Mouse (Mus musculus) right cerebral cortex, adult 18-20 months (tissue): ENCODE measurements around the gene Rbfox1.

Experiments
- DNase-seq: peaks from one replicate; pipeline ENCODE4 v3.0.0; 2022; ENCODE audit warnings: mixed read lengths

Gene Rbfox1

DNA sequence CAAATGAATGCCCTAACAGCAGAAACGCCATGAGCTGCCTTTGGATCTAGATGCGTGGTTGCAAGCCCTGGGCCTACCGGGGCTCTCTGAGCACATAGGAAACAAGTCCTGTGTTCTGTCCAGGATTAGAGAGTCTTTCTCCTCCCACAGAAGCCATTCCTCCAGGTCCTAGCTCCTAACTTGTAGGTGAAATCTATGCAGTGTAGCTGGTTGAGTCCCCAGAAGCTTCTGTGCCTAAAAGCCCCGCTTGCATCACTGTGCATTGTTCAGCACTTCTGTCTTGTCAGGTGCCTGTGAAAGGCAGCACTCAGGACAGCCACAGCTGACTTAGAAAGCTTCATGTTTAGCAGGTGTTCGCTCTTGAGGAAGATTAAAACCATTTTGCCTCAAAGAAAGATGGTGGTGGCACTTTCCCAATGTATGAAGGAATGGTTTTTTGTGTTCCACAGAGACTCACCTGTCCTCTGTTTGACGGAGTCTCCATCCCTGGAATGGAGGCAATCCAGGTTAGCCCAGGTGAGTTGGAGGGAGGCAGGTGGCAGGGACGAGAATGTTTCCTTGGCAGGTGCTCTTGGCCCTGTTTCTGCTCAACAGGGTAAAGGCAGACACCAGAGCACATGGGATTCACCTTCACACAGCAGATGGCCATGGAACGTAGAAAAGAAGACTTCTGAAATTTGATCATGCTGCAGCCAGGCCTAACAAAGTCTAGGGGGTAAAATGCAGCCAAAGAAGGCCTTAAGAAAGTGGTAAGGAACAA is 1213.0 kb downstream of the Rbfox1 start:
- no peak for DNase-seq

DNA sequence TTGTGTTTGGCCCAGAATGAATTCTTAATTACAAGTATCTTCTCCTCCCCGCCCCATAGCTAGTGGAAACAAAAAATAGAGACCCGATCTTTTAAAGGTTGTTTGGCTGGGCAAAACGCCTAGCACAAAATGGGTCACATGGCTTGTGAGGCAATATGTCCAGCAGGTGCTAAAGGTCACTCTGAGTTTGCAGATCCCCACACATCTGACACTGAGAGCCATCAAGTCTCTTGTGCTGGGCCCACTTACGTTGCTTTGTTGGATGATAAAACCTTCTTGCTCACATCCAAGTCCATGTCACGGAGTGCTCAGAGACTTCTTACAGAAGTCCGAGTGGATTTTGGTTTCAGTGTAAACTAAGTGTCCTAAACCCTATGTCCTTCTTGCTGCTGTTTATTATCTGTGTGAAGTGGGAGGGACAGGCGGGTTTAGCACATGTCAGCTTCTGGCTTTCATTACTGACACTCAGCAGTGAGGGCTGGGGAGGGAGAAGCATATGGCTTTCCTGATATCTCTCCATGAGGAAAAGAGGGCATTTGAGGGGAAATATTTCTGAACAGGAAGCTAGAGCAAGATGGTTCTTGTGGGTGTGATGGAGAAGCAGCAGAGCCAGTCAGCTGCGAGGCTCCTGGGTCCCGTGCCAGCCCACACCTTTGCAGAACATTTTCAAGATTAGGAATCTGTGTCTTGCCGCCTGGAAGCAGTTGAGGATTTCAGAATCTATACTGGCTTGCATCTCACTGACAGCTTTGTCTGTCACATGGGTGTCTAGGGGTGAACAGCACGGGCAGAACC is 1214.5 kb downstream of the Rbfox1 start:
- peak; percentile 88 for DNase-seq

DNA sequence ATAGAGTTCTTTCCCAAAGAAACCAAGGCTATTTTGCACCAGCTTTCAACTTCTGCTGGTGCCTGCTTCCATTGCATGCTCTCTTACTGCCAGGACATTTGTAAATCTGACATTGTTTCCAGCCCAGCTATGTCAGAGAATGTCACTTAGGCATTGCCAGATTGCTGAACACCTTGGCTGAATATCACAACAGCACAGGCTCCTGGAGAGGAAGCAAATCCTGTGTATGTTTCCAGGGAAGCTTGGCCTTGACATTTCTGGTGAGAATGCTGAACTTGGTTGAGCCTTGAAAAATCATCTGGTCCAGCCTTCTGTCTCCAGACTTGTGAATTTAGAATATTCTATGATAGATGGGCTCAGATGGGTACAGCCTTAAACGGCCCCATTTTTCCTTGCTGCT is 1217.3 kb downstream of the Rbfox1 start:
- DNase-seq: no peak

DNA sequence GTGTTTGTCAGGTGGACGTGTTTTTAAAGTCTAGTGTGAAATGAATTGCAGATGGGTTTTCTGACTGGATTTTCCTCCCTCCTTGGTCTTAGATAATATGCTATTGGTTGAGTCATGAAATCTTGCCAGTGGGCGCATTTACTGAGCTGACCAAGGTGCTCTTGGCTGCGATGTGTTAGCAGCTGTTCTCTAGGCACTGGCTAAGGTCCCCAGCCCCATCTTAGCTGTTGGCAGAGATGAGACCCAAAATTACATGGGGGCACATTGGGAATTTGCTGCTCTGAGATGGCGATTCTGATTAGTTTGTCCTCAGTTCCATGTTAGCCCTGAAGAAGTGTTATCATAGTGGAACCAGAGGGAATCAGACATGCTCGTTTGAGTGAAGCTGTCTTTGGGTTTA is 1218.1 kb downstream of the Rbfox1 start:
- no peak for DNase-seq

DNA sequence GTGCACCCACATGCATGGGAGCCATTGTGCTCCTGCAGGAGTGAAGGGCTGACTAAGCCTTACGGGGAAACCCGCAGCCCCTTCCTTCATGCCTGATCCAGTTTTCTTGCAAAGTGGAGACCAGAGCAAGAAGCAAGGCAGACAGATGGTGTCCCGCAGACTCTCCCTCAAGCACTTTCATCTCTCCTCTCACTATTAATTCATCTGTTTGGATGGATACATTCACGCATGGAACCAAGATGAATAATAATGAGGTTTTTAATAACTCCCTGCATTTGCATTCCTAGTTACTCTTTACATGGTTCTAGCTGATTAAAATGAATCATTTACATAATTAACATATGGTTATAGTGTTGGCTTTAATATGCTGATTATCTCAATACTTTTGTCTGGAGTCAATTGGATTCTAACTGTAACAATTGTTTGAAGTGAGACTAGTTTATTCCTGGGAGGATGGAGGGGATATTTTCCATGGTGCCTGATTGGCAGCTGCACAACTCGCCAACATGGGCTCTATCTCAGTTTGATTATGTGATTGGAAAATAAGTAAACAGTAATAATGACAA is 1221.4 kb downstream of the Rbfox1 start:
- no peak for DNase-seq

DNA sequence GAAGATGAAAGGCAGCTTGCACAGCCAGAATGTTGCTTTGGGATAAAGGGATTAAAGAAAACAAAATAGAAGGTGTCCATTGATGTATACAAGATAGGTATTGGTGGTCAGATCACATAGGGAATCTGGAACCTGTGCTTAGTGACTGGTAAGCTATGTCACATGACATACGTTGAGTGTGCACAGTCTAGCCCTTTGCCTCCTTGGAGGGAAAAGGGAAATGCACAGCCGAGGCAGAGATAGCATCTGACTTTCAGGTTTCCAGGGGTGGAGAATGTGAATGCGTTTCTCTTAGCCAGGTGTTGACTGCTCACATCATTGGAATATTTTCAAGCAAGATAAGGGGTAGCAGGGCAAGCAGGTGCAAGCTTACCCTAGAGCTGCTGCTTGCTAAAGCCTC is 1230.8 kb downstream of the Rbfox1 start:
- DNase-seq: no peak

DNA sequence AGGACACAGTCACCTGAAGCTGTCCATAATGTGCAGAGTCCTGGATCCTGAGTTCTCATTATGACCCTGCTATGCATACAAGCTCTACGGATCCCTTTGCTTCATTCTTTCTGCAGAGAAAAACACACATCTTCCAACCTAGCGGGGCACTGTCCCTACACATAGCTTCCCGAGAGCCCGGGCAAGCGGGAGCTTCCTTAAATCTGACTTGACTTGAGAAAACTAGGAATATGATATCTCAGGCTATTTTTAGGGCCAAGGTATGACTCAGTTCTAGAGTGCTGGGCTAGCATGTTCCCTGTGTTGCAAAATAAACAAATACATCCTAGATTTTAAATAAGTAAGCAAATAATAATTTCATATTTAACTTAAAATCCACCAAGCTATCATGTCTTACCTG is 1244.4 kb downstream of the Rbfox1 start:
- DNase-seq: no peak

DNA sequence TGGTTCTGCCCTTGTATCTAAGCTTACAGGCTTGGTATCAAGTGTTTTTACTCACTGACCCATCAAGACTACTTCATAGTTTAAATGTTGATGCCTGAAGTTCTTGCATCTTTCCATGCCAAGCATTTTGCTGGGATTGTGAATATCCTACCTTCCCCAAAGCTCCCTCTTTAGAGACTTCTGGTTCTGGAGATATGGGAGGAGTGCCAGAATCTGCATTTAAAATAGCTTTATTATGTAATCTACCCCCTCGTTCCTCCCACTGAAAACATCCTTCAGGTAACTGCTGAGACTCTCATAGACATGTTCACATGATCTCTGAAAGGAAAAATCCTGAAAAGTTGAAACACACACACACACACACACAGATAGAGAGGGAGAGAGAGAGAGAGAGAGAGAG is 1247.3 kb downstream of the Rbfox1 start:
- DNase-seq: no peak

DNA sequence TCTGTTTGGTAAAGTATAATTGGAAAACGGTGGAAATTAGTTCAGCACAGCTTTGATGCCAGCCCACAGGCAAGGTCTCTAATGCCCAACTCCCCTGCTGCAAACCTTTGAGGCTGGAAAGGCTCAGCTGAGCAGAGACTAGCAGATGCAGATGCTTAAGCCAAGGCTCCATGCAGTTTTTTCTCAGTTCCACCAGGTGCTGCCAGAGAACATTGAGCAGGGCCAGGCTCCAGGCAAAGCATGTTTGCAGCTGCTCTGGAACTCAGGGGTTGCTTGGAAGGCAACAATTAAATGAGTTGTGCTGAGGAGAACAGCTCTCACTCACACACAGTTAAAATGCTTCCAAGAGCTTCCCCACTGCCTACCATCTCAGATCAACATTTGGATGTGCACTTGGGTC is 1251.8 kb downstream of the Rbfox1 start:
- peak; percentile 62 for DNase-seq

DNA sequence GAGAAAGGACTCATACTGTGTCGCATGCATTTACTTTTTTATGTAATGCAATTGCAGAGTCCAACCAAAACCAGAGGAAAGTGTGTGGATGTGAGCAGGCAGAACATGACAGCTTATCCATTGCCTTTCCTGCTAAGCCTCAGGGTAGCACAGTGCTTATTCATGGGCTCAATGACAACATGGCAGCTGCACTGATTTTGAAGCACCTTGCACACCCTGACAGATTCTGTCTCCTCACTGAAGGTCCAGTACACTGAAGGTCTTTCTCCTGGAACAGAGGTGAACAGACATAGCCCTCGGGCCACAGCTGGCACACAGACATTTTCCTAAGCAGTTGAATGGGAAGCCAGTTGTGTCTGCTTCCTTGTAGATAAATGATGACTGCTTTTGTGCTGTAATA is 1254.3 kb downstream of the Rbfox1 start:
- no peak for DNase-seq

DNA sequence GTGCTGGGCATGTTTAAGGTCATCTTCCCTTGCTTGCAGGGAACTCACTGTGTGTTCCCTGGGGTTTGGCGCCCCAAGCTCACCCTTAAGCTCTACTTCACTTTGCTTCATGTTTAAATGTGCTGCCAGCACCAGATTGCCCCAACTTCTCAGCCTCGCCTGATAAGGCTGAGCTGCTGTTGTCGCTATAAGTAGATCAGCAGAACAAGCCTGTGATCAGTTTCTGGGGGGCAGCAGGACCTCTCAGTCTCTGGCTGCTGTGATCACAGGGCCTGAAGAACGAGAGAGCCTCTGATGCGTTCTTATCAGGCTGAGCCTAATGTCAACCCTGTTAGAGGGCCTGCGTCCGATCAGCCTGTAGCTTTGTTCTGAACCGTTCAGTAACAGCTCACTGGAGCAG is 1255.8 kb downstream of the Rbfox1 start:
- DNase-seq: no peak

DNA sequence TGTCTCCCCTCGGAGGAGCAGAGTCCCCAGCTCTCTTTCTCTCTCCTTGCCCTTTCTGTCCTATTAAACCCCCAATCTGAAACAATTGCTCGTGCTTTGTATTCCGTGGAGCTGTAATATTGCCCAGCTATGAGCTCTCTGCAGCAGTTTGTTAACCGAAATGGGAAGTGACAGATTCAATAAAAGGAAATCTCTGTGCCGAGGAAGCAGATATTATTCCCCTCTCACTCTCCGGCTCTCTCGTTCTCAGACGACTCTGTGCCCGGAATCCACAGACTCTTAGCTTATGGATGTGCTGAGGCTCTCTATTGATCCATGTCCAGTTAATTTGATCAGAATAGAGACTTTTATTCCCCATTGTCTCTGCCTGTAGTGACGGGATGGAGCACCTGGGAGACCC is 1260.3 kb downstream of the Rbfox1 start:
- DNase-seq: no peak

DNA sequence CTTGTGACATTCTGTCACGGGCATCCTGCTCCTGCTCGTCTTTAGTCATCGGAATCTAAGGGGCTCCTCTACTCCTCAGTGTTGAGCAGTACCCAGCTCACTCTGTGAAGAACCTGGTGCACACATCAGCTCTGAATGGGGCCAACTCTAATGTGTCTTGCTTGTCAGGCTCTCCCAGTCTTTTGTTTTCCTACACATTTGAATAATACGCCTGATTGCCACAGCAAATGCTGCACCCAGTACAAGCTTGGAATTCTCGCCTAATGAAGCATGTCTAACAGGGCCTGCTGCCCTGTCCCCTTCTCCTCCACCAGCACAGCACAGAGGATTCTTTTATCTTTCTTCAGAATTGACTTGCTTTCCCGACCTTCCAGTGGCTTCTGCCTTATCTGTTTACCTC is 1261.3 kb downstream of the Rbfox1 start:
- no peak for DNase-seq

DNA sequence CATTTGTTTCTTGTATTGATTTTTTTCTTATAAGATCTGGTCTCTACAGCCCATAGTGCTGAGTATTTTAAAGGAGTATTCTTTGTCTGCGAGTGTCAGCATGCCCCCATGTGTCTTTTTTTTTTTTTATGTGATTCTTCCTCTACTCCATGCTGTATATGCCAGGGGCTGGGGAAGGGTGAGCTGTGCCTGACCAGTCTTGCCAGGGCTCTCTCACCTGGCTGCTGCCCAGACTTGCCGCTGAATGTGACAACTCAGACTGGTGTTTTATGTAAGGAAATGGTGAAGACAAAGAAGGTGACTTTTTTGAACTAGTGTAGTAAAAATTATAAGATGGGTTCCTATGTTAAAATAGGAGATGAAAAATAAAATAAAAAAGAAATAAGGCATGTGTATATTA is 1262.7 kb downstream of the Rbfox1 start:
- no peak for DNase-seq

DNA sequence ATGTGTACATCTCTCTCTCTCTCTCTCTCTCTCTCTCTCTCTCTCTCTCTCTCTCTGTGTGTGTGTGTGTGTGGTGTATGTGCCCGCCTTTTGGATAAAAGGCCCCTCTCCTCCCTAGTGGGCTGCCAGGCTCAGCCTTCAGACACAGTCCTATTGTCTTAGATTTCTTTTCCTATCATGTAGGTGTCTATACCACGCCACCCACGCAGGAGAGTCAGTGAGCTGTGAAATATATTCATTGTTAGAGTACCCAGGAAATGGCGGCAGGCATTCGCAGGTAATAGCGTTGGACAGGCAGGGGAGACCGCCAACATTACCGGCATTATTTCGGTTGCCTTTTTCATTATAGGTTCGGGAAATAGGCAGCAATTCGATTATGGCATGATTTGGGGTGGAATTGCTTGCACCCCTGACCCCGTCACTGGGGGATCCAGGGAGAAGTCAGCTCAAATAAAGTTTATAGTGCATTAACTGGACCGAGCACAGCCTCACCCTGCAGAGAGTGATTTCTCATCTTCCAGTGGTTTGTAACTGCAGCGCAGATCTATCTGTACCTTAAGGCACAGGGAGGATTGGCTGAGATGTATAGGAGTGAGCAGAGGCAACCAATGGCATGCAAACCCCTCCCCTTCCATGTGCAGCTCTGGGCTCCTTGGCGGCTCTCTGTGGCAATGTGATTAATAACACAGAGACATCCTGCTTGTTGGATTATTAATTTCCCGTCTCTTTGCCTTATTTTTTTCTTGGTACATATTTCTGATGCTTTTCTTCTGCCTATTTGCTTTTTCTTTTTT is 1264.1 kb downstream of the Rbfox1 start:
- DNase-seq: no peak

DNA sequence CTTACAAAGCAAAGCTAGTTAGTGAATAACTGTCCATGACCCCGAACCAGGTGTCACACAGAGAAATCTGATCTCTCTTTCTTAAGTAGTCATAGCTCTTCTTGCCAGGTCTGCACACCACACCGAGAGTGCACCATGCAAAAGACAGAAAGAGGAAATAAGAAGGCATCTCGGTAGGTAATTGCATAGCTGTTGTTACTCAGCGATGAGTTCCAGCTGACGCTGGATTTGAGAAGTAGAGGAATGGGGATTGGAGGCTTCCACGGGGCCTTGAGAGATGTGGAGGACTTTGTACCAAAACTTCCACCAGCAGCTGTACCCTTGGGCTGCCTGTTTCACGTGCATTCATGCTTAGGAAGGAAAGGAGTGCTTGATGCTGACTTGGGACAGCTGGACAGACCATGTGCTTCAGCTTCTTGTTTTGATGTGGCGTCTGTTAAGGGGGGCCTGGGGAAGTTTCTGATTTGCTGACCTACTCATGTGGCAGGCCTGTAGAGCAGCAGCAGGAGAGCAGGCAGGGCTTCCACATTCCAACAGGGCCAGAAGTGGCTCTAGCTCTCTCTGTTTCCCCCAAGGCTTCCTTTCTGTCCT is 1265.1 kb downstream of the Rbfox1 start:
- DNase-seq: no peak

DNA sequence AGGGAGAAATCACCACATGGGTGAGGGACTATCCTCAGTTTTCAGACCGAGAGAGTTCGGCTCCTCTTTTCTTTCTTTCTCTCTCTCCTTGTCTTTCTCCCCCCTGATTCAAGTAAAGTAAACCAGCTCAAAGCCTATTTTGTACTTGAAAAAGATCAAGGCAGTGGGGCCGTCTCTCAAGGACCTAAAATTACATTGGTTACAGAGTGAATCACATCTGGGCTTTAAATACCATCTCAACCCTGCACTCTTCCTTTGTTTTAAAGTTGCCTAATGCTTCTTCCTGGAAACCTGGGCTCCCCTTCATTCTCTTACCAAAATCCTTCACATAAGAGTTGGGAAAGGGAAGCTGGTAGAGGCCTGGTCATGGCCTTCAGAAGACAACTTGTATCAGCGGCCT is 1267.2 kb downstream of the Rbfox1 start:
- DNase-seq: no peak

DNA sequence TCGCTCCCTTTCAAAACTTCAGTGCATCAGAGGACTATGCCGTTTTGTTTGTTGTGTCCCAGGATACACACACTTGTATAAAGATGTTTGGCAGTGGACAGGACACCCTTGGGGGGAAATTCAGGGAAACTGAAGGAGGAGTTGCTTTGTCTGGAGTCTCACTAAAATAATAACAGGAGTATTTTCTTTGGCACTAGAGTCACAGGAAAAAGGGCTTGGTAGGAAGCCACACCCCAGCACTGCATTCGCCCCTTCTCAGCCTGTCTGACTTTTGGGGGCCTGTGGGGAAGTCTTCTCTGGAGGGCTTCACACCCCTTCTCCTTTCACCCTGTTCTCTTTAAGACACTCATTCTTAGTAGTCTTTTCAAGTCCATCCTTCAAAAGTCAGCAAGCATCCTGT is 1269.5 kb downstream of the Rbfox1 start:
- DNase-seq: no peak

DNA sequence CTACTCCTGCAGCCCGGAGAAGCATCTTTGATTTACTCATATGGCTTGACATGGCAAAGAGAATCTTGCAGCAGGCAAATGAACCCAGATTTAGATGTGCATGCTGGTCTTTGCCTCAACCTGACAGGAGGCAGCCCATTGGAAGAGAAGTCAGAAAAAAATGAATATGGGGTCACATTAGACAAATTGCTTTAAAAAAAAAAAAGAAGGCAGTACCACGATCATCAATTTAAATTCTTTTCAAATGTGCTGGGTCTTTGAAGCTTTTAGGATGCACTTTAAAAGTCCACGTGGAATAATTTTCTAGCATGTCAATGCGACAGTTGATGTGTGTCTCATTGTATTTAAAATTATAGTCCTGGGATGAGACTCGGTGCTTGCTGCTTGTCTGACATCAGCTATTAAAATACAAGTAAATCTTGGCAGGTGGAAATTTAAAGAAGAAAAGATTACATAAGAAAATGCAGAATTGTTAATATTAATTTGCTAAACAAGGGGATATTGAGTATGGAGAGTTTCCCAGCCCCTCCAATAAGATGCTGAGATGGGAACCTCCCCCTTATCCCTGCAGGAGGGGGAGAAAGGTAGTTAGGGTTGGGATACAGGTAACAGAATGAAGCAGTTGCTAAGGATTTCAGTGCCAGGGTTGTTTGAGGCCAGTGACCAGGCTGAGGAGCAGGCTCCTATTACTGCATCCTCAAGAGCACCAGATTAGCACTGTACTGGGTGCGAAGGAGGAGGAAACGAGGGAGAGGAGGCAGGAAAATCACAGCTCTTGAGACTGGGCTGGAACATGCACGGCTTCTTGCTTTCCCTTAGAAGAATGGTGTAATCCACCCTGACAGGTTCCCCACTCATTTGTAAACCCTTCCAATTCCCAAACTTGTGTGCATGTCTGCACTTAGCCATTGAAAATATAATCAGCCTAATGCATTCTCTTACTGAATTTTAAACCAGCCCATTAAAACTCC is 1274.0 kb downstream of the Rbfox1 start:
- no peak for DNase-seq

DNA sequence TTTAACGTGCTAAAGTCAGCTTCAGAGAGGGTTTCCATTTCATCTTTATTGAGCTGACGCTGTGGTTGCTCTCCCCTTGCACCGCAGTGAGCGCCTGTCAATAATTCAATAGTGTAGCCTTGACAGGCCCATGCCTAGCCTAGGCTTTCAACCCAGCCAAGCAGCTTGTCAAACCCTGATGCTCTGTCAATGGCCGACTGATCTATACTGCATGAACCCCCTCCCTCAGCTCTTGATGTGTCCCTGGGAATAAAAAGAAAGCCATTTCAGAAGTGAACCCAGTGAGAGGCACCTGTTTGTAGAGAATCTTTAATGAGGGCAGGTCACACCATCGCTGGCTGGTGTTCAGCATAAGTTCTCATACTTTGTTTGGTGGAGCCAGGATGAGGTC is 1274.7 kb downstream of the Rbfox1 start:
- no peak for DNase-seq

DNA sequence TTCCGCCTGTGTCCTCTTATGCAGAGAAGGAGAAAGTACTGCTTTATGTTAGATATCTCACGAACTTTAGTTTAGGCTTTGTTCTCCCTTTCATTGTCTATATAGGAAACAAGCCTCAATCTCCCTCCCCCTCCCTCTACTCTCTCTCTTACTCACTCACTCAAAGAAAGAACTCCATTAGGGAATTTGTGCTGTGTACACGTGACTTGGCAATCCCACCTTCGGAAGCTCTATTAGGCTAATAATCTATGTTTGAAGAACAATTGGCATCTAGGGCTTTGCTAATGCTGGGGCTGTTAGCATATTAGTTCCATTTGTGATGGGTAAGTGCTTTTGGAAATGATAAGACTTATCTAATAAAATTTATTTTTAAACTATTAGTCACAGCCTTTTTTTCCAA is 1277.0 kb downstream of the Rbfox1 start:
- DNase-seq: no peak

DNA sequence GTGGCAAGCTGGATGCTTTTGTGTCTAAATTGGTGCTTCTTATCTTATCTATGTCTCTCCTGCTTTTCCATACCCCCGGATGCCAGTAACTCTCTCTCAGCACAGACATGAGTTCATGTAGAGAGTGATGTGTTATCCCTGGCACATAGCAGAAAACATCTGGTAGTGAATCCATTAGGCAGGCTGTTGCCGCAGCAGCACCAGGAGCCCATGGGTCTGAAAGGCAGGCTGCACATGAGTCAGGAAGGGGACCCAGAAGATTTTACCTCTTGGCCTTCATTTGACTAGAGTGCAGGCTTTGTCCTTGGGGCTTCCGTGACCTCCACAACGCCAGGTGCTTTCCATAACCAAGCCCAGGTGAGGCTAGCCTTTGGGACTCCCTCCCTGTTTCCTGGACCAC is 1278.5 kb downstream of the Rbfox1 start:
- DNase-seq: no peak
